Mouse (Mus musculus): ENCODE results near the gene Rdh14. TPM values are rescaled to one million over a fixed set of nuclear protein-coding genes. Genes with fewer than 3 reads are reported as not detected.

Rdh14 gene
- polyA plus RNA-seq, 1 experiment from 2014 or later: 42.8 TPM

DNA sequence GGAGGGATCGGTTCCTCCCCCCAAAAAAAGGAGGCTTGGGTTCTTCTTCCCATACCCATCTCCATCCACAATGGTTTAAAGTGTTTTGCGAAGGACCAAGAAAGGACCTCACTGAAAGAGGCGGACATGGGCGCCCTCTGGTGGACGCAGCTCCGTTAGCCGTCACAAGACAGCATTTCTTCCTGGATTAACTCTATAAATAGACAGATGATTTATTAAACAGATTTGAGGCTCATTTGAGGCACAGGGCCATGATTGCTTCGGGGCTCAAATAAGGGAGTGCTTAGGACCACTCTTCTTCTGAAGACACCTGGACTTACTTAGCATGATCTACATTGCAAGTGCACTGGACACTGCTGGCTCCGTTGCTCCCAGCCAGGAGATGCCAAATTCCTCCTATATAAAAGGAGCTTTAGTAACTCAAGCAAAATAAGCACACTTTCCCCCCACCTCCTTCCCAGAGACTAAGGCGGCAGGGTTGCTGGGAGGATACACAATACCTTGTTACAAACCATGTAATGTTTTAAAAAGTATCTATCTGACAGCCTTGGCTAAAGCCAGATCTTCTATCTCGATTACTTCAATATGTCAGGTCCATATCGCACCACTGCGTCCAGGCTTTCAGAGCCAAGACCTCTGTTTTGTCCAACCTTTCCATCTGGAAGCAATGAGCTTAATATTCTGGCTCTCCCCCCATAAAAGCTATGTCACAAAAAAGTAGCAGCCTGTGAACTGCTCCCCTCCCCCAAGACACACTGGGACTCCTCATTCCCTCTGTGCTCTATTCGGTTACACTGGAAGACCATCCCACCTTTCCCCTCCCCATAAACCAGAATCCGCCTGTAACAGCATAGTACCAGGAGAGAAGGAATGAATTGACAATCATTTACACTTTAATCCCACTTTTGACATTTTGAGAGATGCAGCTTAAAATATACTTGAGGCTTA is 47.8 kb downstream of the Rdh14 start:
- Histone ChIP-seq H3K36me3 (no peaks in the 10 kb centered on the region), H3K27ac (no peak overlapping the region), H3K4me2 (no peak overlapping the region), H3K27me3 (0 out of 2 replicates have a peak, but pooled peaks cover 12% of the 10 kb centered on the region), H3K9me3 (no peaks in the 10 kb centered on the region), H3K9ac (no peak overlapping the region), H3K4me3 (no peak overlapping the region), H3K4me1 (peaks cover 30% of the 10 kb centered on the region)
- ATAC-seq (ENCODE audit: insufficient number of reproducible peaks, insufficient read depth, low FRiP score, low TSS enrichment, low read depth): no peak
- 11% methylated on average over 15 of the region's 15 CpGs for WGBS

DNA sequence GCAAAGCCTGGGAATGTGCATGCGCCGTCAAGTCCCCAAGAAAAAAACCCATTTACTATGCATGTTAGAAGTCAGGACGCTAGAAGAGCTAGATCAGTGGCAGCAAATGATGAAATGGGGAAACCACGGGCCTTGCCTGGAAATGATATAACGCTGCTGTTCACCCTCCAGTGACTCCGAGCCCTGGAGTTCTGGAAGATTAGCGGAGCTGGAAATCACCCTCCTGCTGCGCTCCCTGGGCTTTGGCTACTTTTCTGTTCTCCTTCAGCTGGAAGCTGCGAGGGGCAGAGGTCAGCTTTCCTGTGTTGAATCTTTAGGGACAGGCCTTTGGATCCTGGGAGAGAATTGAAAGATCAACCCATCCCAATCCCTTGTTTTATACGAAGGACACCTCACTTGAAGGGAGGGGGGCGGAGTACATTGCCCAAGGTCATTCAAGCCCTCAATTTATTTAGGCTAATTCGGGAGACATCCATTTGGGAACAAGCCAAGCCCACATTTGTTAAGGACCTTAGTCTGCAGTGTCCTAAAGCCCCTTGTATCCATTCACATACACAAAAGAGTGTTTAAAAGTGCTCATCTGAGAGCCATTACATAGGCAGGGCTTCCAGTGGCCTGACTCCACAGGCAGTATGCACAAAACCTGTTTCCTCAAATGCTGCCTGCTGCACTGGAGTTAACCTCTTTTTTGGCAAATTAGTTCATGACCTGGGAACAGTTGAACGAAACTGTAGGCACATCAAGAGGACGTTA is 49.1 kb downstream of the Rdh14 start:
- no peak for ATAC-seq (ENCODE audit: insufficient number of reproducible peaks, insufficient read depth, low FRiP score, low TSS enrichment, low read depth)
- H3K27me3 ChIP-seq: 0 out of 2 replicates have a peak, but pooled peaks cover 12% of the 10 kb centered on the region
- no peak overlapping the region for H3K4me2 ChIP-seq
- no peaks in the 10 kb centered on the region for H3K36me3 ChIP-seq
- H3K9me3 ChIP-seq: no peaks in the 10 kb centered on the region
- no peak overlapping the region for H3K9ac ChIP-seq
- no peak overlapping the region for H3K27ac ChIP-seq
- H3K4me3 ChIP-seq: no peak overlapping the region
- WGBS: 28% methylated on average over 14 of the region's 14 CpGs
- peaks cover 30% of the 10 kb centered on the region for H3K4me1 ChIP-seq

Other genes starting within 250 kb of the Rdh14 start
- not detected in 2 replicates for gene Nt5c1b, start 20.8 kb upstream of the Rdh14 start, polyA plus RNA-seq (2015; fragmentation: Nextera tagmentation; extraction: Ambion mirVana)

Measured in embryonic facial prominence, embryonic 13.5 days (tissue).